In the genomic region with DNA sequence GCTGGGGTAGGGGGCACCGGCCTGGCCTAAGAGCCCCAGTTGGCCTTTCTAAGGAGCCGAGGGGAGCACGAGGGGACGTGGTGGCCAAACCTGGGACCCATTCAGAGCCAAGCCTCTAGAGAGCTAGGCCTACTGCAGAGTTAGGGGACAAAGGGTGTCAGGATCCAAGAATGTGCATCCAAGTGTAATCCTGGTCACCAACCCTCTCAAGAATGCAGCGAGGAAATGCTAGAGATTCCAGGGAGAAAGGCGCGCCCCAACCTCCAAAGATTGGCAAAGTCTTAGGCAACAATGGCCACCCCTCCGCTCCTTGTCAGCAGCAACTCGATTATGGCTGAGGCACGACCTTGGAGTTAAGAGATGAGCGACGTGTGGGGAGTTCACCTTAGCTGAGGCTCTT, we compare ENCODE assay signal across 10 mouse cellular contexts. TPM values are rescaled to one million over a fixed set of nuclear protein-coding genes. Genes with fewer than 3 reads are reported as not detected.
DNase-seq lines count a peak whose midpoint lies in the region; ATAC-seq lines count a peak whose summit lies in the region.
"Had no signal": no experiment of that assay in that cellular context is flagged by ENCODE, and none has a peak within 500 bp of the region (broad histone marks: within the 10 kb centered on the region; RNA-seq: fewer than 3 reads in every experiment).

No protein-coding gene starts in this region.

- H3K9ac ChIP-seq in hindbrain, embryonic 15.5 days = no peak overlapping the region
- no peak overlapping the region for H3K9ac ChIP-seq in hindbrain, embryonic 16.5 days (ENCODE audit: low read depth, low read length)
- no peak overlapping the region for H3K9ac ChIP-seq in embryonic facial prominence, embryonic 11.5 days (replicated peaks; ENCODE audit: low read length)
- no peak overlapping the region for H3K9ac ChIP-seq in limb, embryonic 12.5 days (replicated peaks)

- peaks cover 22% of the 10 kb centered on the region for H3K27me3 ChIP-seq in hindbrain, embryonic 15.5 days
- H3K27me3 ChIP-seq in hindbrain, embryonic 16.5 days (replicated peaks; ENCODE audit: control insufficient read depth, insufficient read depth, low read length) = no peaks in the 10 kb centered on the region; the same call in none of the 2 replicates
- peaks cover 8% of the 10 kb centered on the region; the same call in 1 of the 2 replicates for H3K27me3 ChIP-seq in embryonic facial prominence, embryonic 11.5 days (ENCODE audit: control insufficient read depth, insufficient read depth, low read length)
- peaks cover 68% of the 10 kb centered on the region for H3K27me3 ChIP-seq in limb, embryonic 12.5 days

- H3K4me3 ChIP-seq in hindbrain, embryonic 15.5 days = no peak overlapping the region
- H3K4me3 ChIP-seq in hindbrain, embryonic 16.5 days (ENCODE audit: low read length) = no peak overlapping the region
- H3K4me3 ChIP-seq in embryonic facial prominence, embryonic 11.5 days (ENCODE audit: low read depth, low read length) = no peak overlapping the region
- H3K4me3 ChIP-seq in limb, embryonic 12.5 days (replicated peaks) = no peak overlapping the region

- H3K9me3 ChIP-seq in hindbrain, embryonic 15.5 days = no peaks in the 10 kb centered on the region
- no peaks in the 10 kb centered on the region for H3K9me3 ChIP-seq in hindbrain, embryonic 16.5 days (ENCODE audit: control insufficient read depth, low read length)
- no peaks in the 10 kb centered on the region for H3K9me3 ChIP-seq in embryonic facial prominence, embryonic 11.5 days (replicated peaks; ENCODE audit: control insufficient read depth, low read length)
- H3K9me3 ChIP-seq in limb, embryonic 12.5 days = no peaks in the 10 kb centered on the region

- no peak overlapping the region for H3K27ac ChIP-seq in hindbrain, embryonic 15.5 days (replicated peaks)
- H3K27ac ChIP-seq in hindbrain, embryonic 16.5 days (ENCODE audit: low read depth, low read length) = no peak overlapping the region
- no peak overlapping the region for H3K27ac ChIP-seq in embryonic facial prominence, embryonic 11.5 days (replicated peaks; ENCODE audit: low read depth, low read length)
- no peak overlapping the region for H3K27ac ChIP-seq in limb, embryonic 12.5 days

- peaks cover 9% of the 10 kb centered on the region for H3K4me1 ChIP-seq in hindbrain, embryonic 15.5 days (replicated peaks)
- H3K4me1 ChIP-seq in hindbrain, embryonic 16.5 days (ENCODE audit: control insufficient read depth, insufficient read depth, low read depth, low read length) = no peaks in the 10 kb centered on the region; the same call in 1 of the 2 replicates
- H3K4me1 ChIP-seq in embryonic facial prominence, embryonic 11.5 days (ENCODE audit: control insufficient read depth, insufficient read depth, low read length) = no peaks in the 10 kb centered on the region; the same call in 1 of the 2 replicates
- H3K4me1 ChIP-seq in limb, embryonic 12.5 days (replicated peaks) = 0 out of 2 replicates have a peak, but pooled peaks cover 21% of the 10 kb centered on the region

- no peaks in the 10 kb centered on the region for H3K36me3 ChIP-seq in hindbrain, embryonic 15.5 days
- H3K36me3 ChIP-seq in hindbrain, embryonic 16.5 days (ENCODE audit: control insufficient read depth, insufficient read depth, low read length) = no peaks in the 10 kb centered on the region
- no peaks in the 10 kb centered on the region for H3K36me3 ChIP-seq in embryonic facial prominence, embryonic 11.5 days (replicated peaks; ENCODE audit: control insufficient read depth, insufficient read depth, low read depth, low read length)
- H3K36me3 ChIP-seq in limb, embryonic 12.5 days = no peaks in the 10 kb centered on the region

- ATAC-seq in hindbrain, embryonic 15.5 days (ENCODE audit: low FRiP score, low read depth) = no peak
- ATAC-seq in hindbrain, embryonic 16.5 days = no peak
- no peak for ATAC-seq in embryonic facial prominence, embryonic 11.5 days (replicated peaks; ENCODE audit: insufficient number of reproducible peaks, low FRiP score, low TSS enrichment, low read depth)
- ATAC-seq in limb, embryonic 12.5 days (ENCODE audit: insufficient number of reproducible peaks, insufficient read depth, low FRiP score, low TSS enrichment, low read depth) = no peak

- peak; percentile 86 for DNase-seq in ES-CJ7 (ENCODE audit: low read depth, low spot score)
- DNase-seq in embryonic facial prominence, embryonic 11.5 days (ENCODE audit: low spot score) = no peak
- no peak for DNase-seq in cerebellum, postnatal 14 days
- no peak for DNase-seq in thymus, postnatal 10 days (ENCODE audit: low spot score in 2 of 2)
- DNase-seq: heart, postnatal 10 days; thymus, postnatal 25 days had no signal

- H3K4me2 ChIP-seq in hindbrain, embryonic 15.5 days = peak overlapping the region; percentile 6; the same call in 1 of the 2 replicates
- no peak overlapping the region for H3K4me2 ChIP-seq in hindbrain, embryonic 16.5 days (ENCODE audit: low read length)
- peak overlapping the region; percentile 5; the same call in 1 of the 2 replicates for H3K4me2 ChIP-seq in embryonic facial prominence, embryonic 11.5 days (ENCODE audit: low read depth, low read length)
- H3K4me2 ChIP-seq in limb, embryonic 12.5 days = peak overlapping the region; percentile 18

- 41% methylated on average over 12 of the region's 12 CpGs for WGBS in hindbrain, embryonic 15.5 days
- 42% methylated on average over 12 of the region's 12 CpGs for WGBS in hindbrain, embryonic 16.5 days
- WGBS in embryonic facial prominence, embryonic 11.5 days = 46% methylated on average over 12 of the region's 12 CpGs
- WGBS in limb, embryonic 12.5 days = 49% methylated on average over 12 of the region's 12 CpGs

RNA-seq across cellular contexts. Expression of gene Palm3, which starts 0.3 kb away (rescaled TPM):
- polyA plus RNA-seq in hindbrain, embryonic 15.5 days (2015; fragmentation: Nextera tagmentation; extraction: Ambion mirVana) = 8.6 and 8.8 TPM in 2 replicates
- polyA plus RNA-seq in hindbrain, embryonic 16.5 days (2015; fragmentation: Nextera tagmentation; extraction: Ambion mirVana) = 9.6 and 11.3 TPM in 2 replicates
- polyA plus RNA-seq in embryonic facial prominence, embryonic 11.5 days (2014; fragmentation: Nextera tagmentation; extraction: Ambion mirVana) = 1.5 and 3.0 TPM in 2 replicates
- polyA plus RNA-seq in limb, embryonic 12.5 days (2016; fragmentation: Nextera tagmentation; extraction: Ambion mirVana) = 4.7 and 6.7 TPM in 2 replicates

RNA-seq across cellular contexts. Expression of gene 2210011C24Rik, which starts 9.6 kb away (rescaled TPM):
- 0.41 and 0.70 TPM in 2 replicates for polyA plus RNA-seq in hindbrain, embryonic 15.5 days (2015; fragmentation: Nextera tagmentation; extraction: Ambion mirVana)
- 1.1 TPM in 2 replicates for polyA plus RNA-seq in hindbrain, embryonic 16.5 days (2015; fragmentation: Nextera tagmentation; extraction: Ambion mirVana)
- not detected in 2 replicates for polyA plus RNA-seq in embryonic facial prominence, embryonic 11.5 days (2014; fragmentation: Nextera tagmentation; extraction: Ambion mirVana)
- 0.64 TPM in 1 of 2 replicates, not detected in the other for polyA plus RNA-seq in limb, embryonic 12.5 days (2016; fragmentation: Nextera tagmentation; extraction: Ambion mirVana)

RNA-seq across cellular contexts. Expression of gene 1700067K01Rik, which starts 20.3 kb away (rescaled TPM):
- polyA plus RNA-seq in hindbrain, embryonic 15.5 days (2015; fragmentation: Nextera tagmentation; extraction: Ambion mirVana) = 0.47 and 0.75 TPM in 2 replicates
- polyA plus RNA-seq in hindbrain, embryonic 16.5 days (2015; fragmentation: Nextera tagmentation; extraction: Ambion mirVana) = 0.90 and 0.94 TPM in 2 replicates
- polyA plus RNA-seq in embryonic facial prominence, embryonic 11.5 days (2014; fragmentation: Nextera tagmentation; extraction: Ambion mirVana) = 0.29 and 0.85 TPM in 2 replicates
- 0.73 and 1.6 TPM in 2 replicates for polyA plus RNA-seq in limb, embryonic 12.5 days (2016; fragmentation: Nextera tagmentation; extraction: Ambion mirVana)

RNA-seq across cellular contexts. Expression of gene Il27ra, which starts 20.8 kb away (rescaled TPM):
- polyA plus RNA-seq in hindbrain, embryonic 15.5 days (2015; fragmentation: Nextera tagmentation; extraction: Ambion mirVana) = 0.69 and 0.97 TPM in 2 replicates
- 0.55 and 0.71 TPM in 2 replicates for polyA plus RNA-seq in hindbrain, embryonic 16.5 days (2015; fragmentation: Nextera tagmentation; extraction: Ambion mirVana)
- polyA plus RNA-seq in embryonic facial prominence, embryonic 11.5 days (2014; fragmentation: Nextera tagmentation; extraction: Ambion mirVana) = 0.31 and 0.38 TPM in 2 replicates
- polyA plus RNA-seq in limb, embryonic 12.5 days (2016; fragmentation: Nextera tagmentation; extraction: Ambion mirVana) = 0.61 and 0.68 TPM in 2 replicates

RNA-seq across cellular contexts. Expression of gene Rln3, which starts 23.2 kb away (rescaled TPM):
- 0.51 and 1.2 TPM in 2 replicates for polyA plus RNA-seq in hindbrain, embryonic 15.5 days (2015; fragmentation: Nextera tagmentation; extraction: Ambion mirVana)
- 1.8 TPM in 2 replicates for polyA plus RNA-seq in hindbrain, embryonic 16.5 days (2015; fragmentation: Nextera tagmentation; extraction: Ambion mirVana)
- not detected in 2 replicates for polyA plus RNA-seq in embryonic facial prominence, embryonic 11.5 days (2014; fragmentation: Nextera tagmentation; extraction: Ambion mirVana)
- polyA plus RNA-seq in limb, embryonic 12.5 days (2016; fragmentation: Nextera tagmentation; extraction: Ambion mirVana) = not detected in 2 replicates
- polyA plus RNA-seq: cortical plate, adult 2 months had no signal
